Mouse (Mus musculus): ENCODE results near the gene Nt5m. TPM values are rescaled to one million over a fixed set of nuclear protein-coding genes. Genes with fewer than 3 reads are reported as not detected.

Gene Nt5m
- polyA plus RNA-seq, 1 experiment, result 19.4 TPM

DNA sequence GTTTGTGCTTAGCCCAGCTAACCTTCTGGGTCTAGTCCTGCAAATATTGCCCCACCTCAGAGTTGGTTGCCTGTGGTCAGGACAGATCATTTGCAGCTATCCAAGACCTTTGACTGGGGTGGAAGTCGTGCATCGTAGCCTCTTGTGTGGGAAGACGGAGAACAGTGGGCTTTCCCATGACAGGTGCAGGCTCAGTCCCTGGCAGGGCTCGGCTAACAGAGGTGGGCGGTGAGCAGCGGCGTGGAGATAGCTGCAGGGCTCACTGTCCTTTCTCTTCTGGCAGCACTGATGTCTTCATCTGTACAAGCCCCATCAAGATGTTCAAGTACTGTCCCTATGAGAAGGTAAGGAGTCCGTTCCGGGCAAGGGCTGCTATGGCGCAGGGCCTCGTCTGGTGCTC is 21.2 kb downstream of the Nt5m start:
- TF ChIP-seq FOSL1 (IDR thresholded peaks at IDR 0.05; ENCODE audit: insufficient read depth, low read length, poor library complexity, severe bottlenecking) (no peak), MYOD1 (IDR thresholded peaks at IDR 0.05; ENCODE audit: control insufficient read depth, insufficient read length, low read depth) (no peak), USF1 (IDR thresholded peaks at IDR 0.05; ENCODE audit: low read depth) (no peak), CEBPB (IDR thresholded peaks at IDR 0.05; ENCODE audit: low read depth) (no peak), CTCF (IDR thresholded peaks at IDR 0.05; ENCODE audit: control insufficient read depth, insufficient read depth, insufficient read length) (no peak), MYOG (IDR thresholded peaks at IDR 0.05; ENCODE audit: control insufficient read depth, extremely low read depth, insufficient read length) (no peak), MAX (IDR thresholded peaks at IDR 0.05) (no peak)
- Histone ChIP-seq H3ac (ENCODE audit: control insufficient read depth, insufficient read length, low read depth) (no peak overlapping the region), H3K36me3 (ENCODE audit: control insufficient read depth, insufficient read depth) (peaks cover 4% of the 10 kb centered on the region), H3K4me3 (ENCODE audit: insufficient read depth, poor library complexity, severe bottlenecking) (no peak overlapping the region), H3K27me3 (ENCODE audit: control insufficient read depth, insufficient read depth, insufficient read length) (no peaks in the 10 kb centered on the region), H3K79me3 (ENCODE audit: low read depth) (no peaks in the 10 kb centered on the region), H3K79me2 (ENCODE audit: control insufficient read depth, insufficient read depth) (no peaks in the 10 kb centered on the region)

DNA sequence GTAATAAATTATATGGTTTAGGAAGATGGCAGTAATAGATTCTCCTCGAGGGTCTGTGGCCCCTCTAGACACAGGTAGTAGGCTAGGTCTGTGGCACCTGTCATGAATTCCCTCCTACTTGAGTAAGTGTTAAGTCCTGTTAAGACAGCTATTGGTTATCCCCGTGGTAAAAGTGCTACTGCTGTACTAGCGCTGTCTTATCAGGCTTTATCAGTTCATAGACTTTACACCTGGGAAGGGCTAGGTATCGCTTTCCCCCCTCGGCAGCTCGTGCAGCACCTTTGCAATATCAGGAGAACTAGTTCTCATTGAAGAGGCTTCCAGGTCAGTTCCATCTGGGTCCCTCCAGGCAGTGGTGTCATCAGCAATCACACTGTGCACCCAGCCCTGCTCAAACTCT is 25.1 kb downstream of the Nt5m start:
- no peak overlapping the region for H3ac ChIP-seq (ENCODE audit: control insufficient read depth, insufficient read length, low read depth)
- peaks cover 8% of the 10 kb centered on the region for H3K36me3 ChIP-seq (ENCODE audit: control insufficient read depth, insufficient read depth)
- TF ChIP-seq MYOD1 (IDR thresholded peaks at IDR 0.05; ENCODE audit: control insufficient read depth, insufficient read length, low read depth), result no peak
- no peak for TF ChIP-seq MAX (IDR thresholded peaks at IDR 0.05)
- TF ChIP-seq USF1 (IDR thresholded peaks at IDR 0.05; ENCODE audit: low read depth), result no peak
- no peak for TF ChIP-seq CTCF (IDR thresholded peaks at IDR 0.05; ENCODE audit: control insufficient read depth, insufficient read depth, insufficient read length)
- no peak for TF ChIP-seq CEBPB (IDR thresholded peaks at IDR 0.05; ENCODE audit: low read depth)
- no peak for TF ChIP-seq MYOG (IDR thresholded peaks at IDR 0.05; ENCODE audit: control insufficient read depth, extremely low read depth, insufficient read length)
- TF ChIP-seq FOSL1 (IDR thresholded peaks at IDR 0.05; ENCODE audit: insufficient read depth, low read length, poor library complexity, severe bottlenecking), result no peak
- H3K4me3 ChIP-seq (ENCODE audit: insufficient read depth, poor library complexity, severe bottlenecking), result no peak overlapping the region
- no peaks in the 10 kb centered on the region for H3K27me3 ChIP-seq (ENCODE audit: control insufficient read depth, insufficient read depth, insufficient read length)
- no peaks in the 10 kb centered on the region for H3K79me2 ChIP-seq (ENCODE audit: control insufficient read depth, insufficient read depth)
- H3K79me3 ChIP-seq (ENCODE audit: low read depth), result no peaks in the 10 kb centered on the region

DNA sequence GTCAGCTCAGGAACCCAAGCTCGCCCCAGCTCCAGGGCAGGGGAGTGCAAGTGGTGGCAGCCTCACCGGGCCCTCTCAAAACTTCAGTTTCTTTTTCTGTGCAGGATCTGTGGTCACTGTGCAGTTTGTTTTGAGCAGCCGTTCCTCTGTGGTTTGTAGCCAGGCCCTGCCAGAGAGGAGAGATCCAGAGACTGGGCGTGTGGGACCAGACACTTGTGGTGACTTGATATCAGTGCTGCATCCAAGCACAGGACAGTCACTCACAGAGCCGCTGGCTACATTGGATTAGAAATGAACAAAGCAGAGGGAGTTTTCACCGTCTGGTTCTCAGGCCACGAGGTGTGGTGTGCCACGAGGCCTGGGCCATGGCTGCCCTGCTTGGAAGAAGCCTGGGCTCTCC is 32.9 kb downstream of the Nt5m start:
- TF ChIP-seq CEBPB (IDR thresholded peaks at IDR 0.05; ENCODE audit: low read depth) (no peak), USF1 (IDR thresholded peaks at IDR 0.05; ENCODE audit: low read depth) (no peak), FOSL1 (IDR thresholded peaks at IDR 0.05; ENCODE audit: insufficient read depth, low read length, poor library complexity, severe bottlenecking) (no peak), CTCF (IDR thresholded peaks at IDR 0.05; ENCODE audit: control insufficient read depth, insufficient read depth, insufficient read length) (no peak), MAX (IDR thresholded peaks at IDR 0.05) (no peak), MYOG (IDR thresholded peaks at IDR 0.05; ENCODE audit: control insufficient read depth, extremely low read depth, insufficient read length) (no peak), MYOD1 (IDR thresholded peaks at IDR 0.05; ENCODE audit: control insufficient read depth, insufficient read length, low read depth) (no peak)
- Histone ChIP-seq H3ac (ENCODE audit: control insufficient read depth, insufficient read length, low read depth) (no peak overlapping the region), H3K79me2 (ENCODE audit: control insufficient read depth, insufficient read depth) (no peaks in the 10 kb centered on the region), H3K79me3 (ENCODE audit: low read depth) (no peaks in the 10 kb centered on the region), H3K27me3 (ENCODE audit: control insufficient read depth, insufficient read depth, insufficient read length) (no peaks in the 10 kb centered on the region), H3K36me3 (ENCODE audit: control insufficient read depth, insufficient read depth) (peaks cover 17% of the 10 kb centered on the region), H3K4me3 (ENCODE audit: insufficient read depth, poor library complexity, severe bottlenecking) (no peak overlapping the region)

DNA sequence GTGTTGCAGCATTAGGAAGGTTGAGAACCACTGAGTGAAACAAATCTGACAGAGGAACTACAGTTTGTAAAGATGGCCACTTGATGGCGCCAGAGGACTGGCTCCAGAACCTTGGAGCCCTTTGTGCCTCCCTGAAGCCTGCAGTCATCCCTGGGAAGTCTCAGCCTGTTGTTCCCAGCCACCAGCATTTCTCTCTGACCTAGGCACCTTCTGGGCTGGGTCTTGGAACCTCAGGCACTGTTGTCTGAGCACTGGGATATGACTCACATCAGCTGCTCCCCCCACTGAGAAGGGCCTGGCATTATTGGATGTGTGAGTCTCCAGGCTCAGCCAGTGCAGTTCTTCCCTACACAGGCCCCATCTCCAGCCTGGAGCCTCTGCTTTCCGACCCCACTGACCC is 40.8 kb downstream of the Nt5m start:
- Histone ChIP-seq H3ac (ENCODE audit: control insufficient read depth, insufficient read length, low read depth) (no peak overlapping the region), H3K4me3 (ENCODE audit: insufficient read depth, poor library complexity, severe bottlenecking) (no peak overlapping the region), H3K79me3 (ENCODE audit: low read depth) (no peaks in the 10 kb centered on the region), H3K79me2 (ENCODE audit: control insufficient read depth, insufficient read depth) (no peaks in the 10 kb centered on the region), H3K36me3 (ENCODE audit: control insufficient read depth, insufficient read depth) (peaks cover 4% of the 10 kb centered on the region), H3K27me3 (ENCODE audit: control insufficient read depth, insufficient read depth, insufficient read length) (no peaks in the 10 kb centered on the region)
- TF ChIP-seq MYOG (IDR thresholded peaks at IDR 0.05; ENCODE audit: control insufficient read depth, extremely low read depth, insufficient read length) (no peak), CTCF (IDR thresholded peaks at IDR 0.05; ENCODE audit: control insufficient read depth, insufficient read depth, insufficient read length) (peak; percentile 47), USF1 (IDR thresholded peaks at IDR 0.05; ENCODE audit: low read depth) (no peak), CEBPB (IDR thresholded peaks at IDR 0.05; ENCODE audit: low read depth) (no peak)

DNA sequence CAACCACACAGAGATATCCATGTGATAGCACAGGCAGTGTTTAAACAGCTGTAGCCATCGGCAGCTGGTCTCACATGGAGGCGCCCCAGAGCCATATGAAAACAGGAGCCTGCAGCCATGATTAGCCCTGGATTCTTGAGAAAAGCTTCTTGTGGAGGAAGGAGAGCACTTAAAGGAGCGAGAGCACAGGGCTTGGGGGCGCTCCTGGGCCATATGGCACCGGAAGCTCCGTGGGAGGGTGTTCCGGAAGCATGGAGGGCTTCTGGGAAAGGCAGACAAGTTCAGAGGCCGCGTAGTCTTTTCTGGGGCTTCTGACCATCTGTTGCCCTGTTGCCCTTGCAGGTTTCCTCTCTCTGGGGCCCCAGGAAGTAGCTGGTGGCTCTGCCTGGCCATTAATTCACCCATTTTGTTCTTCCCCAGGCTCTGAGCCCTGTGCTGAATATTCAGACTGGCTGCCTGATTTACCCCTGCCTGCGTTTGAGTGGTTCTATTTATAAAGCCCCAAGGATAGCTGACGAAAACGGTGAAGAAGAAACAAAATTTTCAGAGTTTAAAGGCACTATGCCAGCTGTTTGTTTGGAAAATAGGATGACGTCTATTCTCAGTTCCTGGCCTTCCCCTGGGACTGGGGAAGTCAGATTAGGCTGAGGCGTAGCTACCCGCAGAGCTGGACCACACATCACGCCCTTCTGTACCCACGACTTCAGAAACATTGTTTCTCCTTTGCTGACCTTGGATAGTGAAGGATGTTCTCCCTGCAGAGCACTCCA is 46.2 kb downstream of the Nt5m start:
- Histone ChIP-seq H3K27me3 (ENCODE audit: control insufficient read depth, insufficient read depth, insufficient read length) (no peaks in the 10 kb centered on the region), H3K36me3 (ENCODE audit: control insufficient read depth, insufficient read depth) (no peaks in the 10 kb centered on the region), H3K79me3 (ENCODE audit: low read depth) (no peaks in the 10 kb centered on the region), H3ac (ENCODE audit: control insufficient read depth, insufficient read length, low read depth) (no peak overlapping the region), H3K79me2 (ENCODE audit: control insufficient read depth, insufficient read depth) (no peaks in the 10 kb centered on the region), H3K4me3 (ENCODE audit: insufficient read depth, poor library complexity, severe bottlenecking) (no peak overlapping the region)
- TF ChIP-seq MAX (IDR thresholded peaks at IDR 0.05) (no peak), CEBPB (IDR thresholded peaks at IDR 0.05; ENCODE audit: low read depth) (no peak), CTCF (IDR thresholded peaks at IDR 0.05; ENCODE audit: control insufficient read depth, insufficient read depth, insufficient read length) (no peak), MYOD1 (IDR thresholded peaks at IDR 0.05; ENCODE audit: control insufficient read depth, insufficient read length, low read depth) (no peak), MYOG (IDR thresholded peaks at IDR 0.05; ENCODE audit: control insufficient read depth, extremely low read depth, insufficient read length) (no peak), FOSL1 (IDR thresholded peaks at IDR 0.05; ENCODE audit: insufficient read depth, low read length, poor library complexity, severe bottlenecking) (no peak), USF1 (IDR thresholded peaks at IDR 0.05; ENCODE audit: low read depth) (no peak)
